Mouse (Mus musculus) spleen, postnatal 10 days (tissue): ENCODE results near the gene Ankfn1.

Experiments used
- DNase-seq, 2 experiments: peaks; one replicate each; pipeline ENCODE4 v3.0.0; 2021 to 2022; ENCODE audit warnings: low spot score in 2 of 2

Gene Ankfn1

GRCm38 (mm10) chr11:89676922-89677321 lies 100.5 kb downstream of the Ankfn1 start:
- no peak for DNase-seq

- DNase-seq = no peak
Observed at GRCm38 (mm10) chr11:89673916-89674507, 103.4 kb downstream of the Ankfn1 start.

- no peak for DNase-seq
Observed at GRCm38 (mm10) chr11:89672510-89673085, 104.9 kb downstream of the Ankfn1 start.

GRCm38 (mm10) chr11:89665170-89665880 lies 112.1 kb downstream of the Ankfn1 start:
- no peak for DNase-seq

GRCm38 (mm10) chr11:89659048-89659447 lies 118.4 kb downstream of the Ankfn1 start:
- DNase-seq = no peak

GRCm38 (mm10) chr11:89656556-89656955 lies 120.9 kb downstream of the Ankfn1 start:
- DNase-seq = no peak

GRCm38 (mm10) chr11:89635740-89636139 lies 141.7 kb downstream of the Ankfn1 start:
- DNase-seq = no peak

- no peak for DNase-seq
Observed at GRCm38 (mm10) chr11:89631315-89631714, 146.1 kb downstream of the Ankfn1 start.

GRCm38 (mm10) chr11:89628562-89628961 lies 148.9 kb downstream of the Ankfn1 start:
- DNase-seq = no peak

- DNase-seq = no peak
Observed at GRCm38 (mm10) chr11:89627232-89627631, 150.2 kb downstream of the Ankfn1 start.

- DNase-seq = no peak
Observed at GRCm38 (mm10) chr11:89623698-89624445, 153.6 kb downstream of the Ankfn1 start.

- no peak for DNase-seq
Observed at GRCm38 (mm10) chr11:89619955-89620354, 157.5 kb downstream of the Ankfn1 start.

- DNase-seq = no peak
Observed at GRCm38 (mm10) chr11:89615806-89616205, 161.6 kb downstream of the Ankfn1 start.

- no peak for DNase-seq
Observed at GRCm38 (mm10) chr11:89611596-89611995, 165.9 kb downstream of the Ankfn1 start.

- no peak for DNase-seq
Observed at GRCm38 (mm10) chr11:89608071-89608470, 169.4 kb downstream of the Ankfn1 start.

- no peak for DNase-seq
Observed at GRCm38 (mm10) chr11:89607270-89607669, 170.2 kb downstream of the Ankfn1 start.

GRCm38 (mm10) chr11:89606346-89606745 lies 171.1 kb downstream of the Ankfn1 start:
- no peak for DNase-seq

- no peak for DNase-seq
Observed at GRCm38 (mm10) chr11:89602966-89603365, 174.5 kb downstream of the Ankfn1 start.

GRCm38 (mm10) chr11:89600921-89601515 lies 176.4 kb downstream of the Ankfn1 start:
- no peak for DNase-seq

- DNase-seq = no peak
Observed at GRCm38 (mm10) chr11:89590273-89590874, 187.1 kb downstream of the Ankfn1 start.

- no peak for DNase-seq
Observed at GRCm38 (mm10) chr11:89586341-89586740, 191.1 kb downstream of the Ankfn1 start.

- DNase-seq = no peak
Observed at GRCm38 (mm10) chr11:89579826-89580225, 197.6 kb downstream of the Ankfn1 start.
